Mouse (Mus musculus): ENCODE measurements around the gene Nrxn3.

Nrxn3 gene

DNA sequence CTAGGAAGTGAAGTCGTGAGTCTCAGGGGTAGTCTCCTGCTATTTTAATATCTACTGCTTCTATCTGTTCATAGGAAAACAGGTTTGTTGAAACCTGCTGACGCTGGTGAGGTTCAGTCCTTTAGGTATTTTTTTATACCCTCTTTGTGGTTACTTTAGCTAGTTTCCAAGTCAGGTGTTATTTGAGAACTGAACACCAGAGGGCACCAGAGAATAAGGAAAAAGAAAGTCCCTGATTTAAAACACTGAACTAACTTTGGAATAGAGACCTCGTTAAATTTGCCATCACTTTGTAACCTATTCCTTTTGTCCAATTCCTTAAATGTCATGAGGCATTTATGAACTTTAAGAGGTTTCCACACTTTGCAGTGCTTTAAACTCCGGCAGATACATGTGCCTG lies 756.4 kb downstream of the Nrxn3 start:
- DNase-seq (ENCODE audit: extremely low spot score, low read depth, low spot score) = peak; percentile 53

DNA sequence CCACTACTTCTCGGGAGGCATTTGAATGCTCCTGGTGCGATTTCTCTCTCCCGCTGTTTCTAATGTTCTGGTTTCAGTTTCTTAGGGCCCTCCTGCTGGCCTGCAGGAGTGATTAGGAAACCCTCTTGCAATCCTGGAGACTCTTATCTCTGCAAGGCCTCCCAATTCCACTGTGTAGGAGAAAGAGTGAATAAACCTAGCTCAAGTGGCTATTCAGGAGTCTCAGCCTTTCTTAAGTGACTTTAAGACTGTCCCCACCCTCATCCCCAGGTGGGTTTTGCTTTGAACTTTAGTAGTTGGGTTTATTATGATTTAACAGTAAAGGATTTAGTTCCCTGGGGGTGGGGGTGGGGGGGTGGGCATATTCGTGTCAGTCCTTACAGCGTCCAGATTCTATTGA lies 759.5 kb downstream of the Nrxn3 start:
- DNase-seq (ENCODE audit: extremely low spot score, low read depth, low spot score) = no peak

DNA sequence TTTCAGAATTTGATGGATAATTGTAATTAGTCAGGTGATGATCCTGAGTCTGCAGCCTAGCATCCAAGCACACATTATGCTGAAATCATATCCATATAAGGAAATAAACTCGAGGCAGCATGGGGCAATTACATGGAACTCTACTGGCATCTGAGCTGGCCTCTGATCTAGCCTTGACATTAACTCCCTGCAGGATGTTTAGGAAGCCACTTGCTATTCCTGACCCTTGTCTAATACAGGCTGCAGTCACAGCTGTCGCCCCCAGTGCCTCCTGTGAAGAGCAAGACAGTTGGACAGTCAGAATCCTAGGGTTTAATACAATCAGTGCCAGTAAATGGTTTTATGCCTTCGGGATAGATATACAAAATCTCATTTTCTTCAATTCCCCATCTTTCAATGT lies 781.4 kb downstream of the Nrxn3 start:
- no peak for DNase-seq (ENCODE audit: extremely low spot score, low read depth, low spot score)

DNA sequence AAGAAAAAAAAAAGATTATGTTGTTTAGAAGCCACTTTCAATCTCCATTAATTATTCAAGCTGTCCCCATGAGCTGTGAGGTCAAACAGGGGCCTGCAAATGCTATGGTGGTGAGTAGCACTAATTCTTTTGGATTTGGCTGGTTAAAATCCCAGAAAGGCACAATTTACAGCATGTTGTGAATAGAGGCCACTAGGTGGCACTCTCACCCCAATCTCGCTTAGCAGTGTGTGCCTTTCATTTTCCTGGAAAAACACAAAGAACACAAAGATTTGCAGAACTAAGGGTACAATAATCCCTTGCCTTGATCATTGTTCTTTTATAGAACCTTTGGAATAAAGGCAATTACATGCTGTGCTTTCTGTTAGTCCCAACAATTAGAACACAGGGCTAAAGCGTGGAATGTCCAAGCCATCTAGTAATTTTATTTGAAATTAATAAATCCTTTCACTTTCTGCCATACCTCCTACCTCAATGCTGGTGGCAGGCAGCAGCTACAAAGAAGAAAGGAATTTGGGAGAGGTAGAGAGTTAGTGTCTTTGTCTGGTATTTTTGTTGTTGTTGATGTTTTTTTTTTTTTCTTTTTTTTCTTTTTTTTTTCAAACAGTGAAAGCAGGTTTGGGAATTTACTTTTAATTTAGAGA lies 782.6 kb downstream of the Nrxn3 start:
- DNase-seq (ENCODE audit: extremely low spot score, low read depth, low spot score) = peak; percentile 60

DNA sequence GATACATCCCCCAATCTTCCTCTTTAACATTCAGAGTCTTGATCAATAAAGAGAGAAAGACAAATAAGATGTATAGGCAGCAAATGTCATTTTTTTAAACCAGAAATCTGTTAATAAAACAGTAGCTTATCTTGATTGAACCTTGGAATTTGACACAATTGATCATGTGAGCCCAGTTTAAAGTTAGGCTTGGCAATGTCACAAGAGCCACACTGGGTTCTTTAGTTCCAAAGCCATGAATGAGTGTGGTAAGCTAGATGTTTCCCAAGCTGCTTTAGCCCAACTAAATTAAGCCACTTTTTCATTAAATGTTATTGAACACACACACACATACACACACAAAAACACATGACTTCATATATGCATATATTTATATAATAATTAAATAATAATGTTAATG lies 786.3 kb downstream of the Nrxn3 start:
- DNase-seq (ENCODE audit: extremely low spot score, low read depth, low spot score) = no peak

DNA sequence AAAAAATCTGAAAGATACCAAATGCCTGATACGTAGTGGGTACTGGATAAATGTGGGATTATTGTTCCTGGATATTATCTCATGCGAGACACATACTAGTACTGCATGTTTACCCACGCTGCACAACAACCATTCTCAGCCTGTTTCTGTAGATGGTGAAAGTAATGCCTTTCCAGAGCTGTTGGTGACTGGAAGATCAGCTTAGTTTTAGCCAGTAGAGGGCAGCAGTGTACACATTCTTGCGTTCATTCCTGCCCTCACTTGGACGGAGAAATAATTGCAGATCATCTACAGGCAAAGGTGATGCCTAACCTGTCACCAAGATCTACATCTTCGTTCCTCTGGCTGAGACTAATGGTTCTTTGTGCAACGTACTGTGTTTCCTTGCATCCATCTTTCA lies 791.1 kb downstream of the Nrxn3 start:
- peak; percentile 54 for DNase-seq (ENCODE audit: extremely low spot score, low read depth, low spot score)

DNA sequence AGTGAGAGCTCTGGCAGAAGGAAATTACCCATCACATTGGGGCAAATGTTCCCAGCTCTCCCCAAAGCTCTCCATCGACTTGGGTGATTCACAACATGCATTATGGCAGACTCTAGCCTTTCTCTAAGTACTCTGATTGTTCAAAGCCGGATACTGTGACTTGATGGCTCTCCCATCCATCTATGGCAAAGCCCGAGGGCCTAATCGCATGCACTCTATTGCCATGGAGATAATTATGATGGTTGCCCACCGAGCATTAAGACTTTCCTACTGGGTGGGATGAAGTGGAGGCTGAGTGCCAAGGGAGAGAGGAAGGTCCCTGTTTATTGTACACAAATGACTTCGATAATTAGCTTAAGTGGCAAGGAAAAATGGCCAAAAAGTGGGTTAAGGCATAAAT lies 793.4 kb downstream of the Nrxn3 start:
- DNase-seq (ENCODE audit: extremely low spot score, low read depth, low spot score) = no peak

DNA sequence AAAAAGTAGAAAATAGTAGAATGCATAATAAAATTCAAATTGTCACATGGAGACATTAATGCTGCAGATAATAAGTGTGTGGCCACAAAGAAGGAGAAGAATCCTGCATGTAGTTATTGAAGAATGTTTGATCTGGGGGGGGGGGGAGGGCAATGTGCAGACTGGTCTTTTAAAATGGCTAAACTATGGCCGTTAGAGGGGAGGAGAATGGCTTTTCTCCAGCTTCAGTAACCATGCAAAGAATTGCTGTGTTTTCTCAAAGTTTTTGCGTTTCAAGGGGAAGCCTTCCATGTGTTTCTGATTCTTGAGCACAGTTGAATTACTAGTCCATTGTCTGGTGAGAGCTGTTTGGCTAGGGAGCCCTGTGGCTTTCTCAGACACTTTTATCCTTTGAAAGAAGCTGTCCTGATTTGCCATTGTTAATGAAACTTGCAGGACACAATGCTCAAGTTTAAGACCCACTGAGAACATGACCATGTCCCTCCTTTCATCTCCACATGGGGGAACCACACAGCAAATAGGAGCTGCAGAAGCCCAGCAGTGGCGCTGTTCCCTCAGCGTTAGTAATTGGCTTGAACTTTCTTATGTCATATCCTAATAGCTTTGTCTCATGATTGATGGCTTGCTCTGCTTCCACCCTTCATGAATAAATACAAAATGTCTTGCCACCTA lies 808.1 kb downstream of the Nrxn3 start:
- DNase-seq (ENCODE audit: extremely low spot score, low read depth, low spot score) = peak; percentile 14

DNA sequence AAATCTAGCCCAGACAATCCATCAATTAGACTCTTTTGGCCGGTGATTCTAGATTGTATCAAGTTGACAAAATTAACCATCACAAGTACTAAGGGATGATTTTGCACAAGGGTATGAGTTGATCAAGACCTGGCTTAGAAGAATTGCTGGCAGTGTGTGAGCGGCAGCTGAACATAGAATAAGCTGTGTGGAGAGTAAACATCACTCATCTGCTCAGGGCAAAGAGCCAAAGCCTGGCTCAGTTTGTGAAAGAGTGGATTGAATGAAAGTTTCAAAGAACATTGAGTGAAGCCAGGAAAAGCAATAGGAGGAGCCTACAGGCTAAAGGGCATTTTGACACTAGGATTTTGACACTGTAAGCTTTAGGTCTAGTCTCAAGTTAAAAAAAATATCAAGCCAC lies 828.6 kb downstream of the Nrxn3 start:
- DNase-seq (ENCODE audit: extremely low spot score, low read depth, low spot score) = no peak

DNA sequence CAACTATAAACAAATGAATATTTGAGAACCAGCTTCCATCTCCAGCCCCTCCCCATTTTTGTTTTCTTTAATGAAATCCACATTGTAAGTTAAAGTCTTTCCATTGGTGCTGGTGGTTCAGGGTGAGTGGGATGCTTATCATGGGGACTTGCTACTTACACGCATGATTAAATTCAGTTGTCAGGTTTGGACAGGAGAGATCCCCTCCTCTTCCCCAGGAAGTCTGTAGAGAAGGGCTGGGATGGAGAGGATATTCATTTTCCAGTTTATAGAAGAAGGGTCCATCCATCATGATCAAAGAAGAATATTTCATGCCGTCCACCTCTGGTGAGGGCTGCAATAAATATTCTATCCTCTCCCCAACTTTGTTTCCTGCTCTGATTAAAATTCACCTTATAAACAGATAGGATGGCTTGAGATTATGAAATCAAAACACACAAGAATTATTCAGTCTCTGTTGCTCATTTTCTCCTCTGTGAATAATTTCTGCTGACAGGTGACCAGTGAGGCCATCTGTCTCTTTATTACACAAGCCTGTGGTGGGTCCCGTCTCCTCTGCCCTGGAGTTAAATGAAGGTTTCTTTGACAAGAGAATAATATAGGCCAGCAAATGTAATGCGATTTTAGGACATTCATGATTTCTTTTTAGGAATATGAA lies 830.7 kb downstream of the Nrxn3 start:
- DNase-seq (ENCODE audit: extremely low spot score, low read depth, low spot score) = no peak

DNA sequence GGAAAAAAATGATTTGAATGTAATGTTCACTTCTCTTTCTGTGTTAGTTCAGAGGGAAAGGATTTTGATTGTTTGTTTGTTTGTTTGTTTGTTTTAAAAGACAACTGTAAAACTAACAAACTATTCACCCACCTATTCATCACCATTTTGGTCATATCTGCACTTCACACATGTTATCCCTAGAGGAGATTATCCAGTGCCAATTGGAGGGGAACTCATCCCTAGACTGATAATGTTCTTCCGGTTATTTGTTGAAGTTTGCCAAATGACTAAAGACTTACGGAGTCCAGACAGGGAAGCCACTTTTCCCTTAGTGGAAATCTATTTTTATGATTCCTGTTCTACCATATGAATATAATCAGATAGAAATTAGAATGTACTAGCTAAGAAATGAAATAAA lies 831.5 kb downstream of the Nrxn3 start:
- no peak for DNase-seq (ENCODE audit: extremely low spot score, low read depth, low spot score)

DNA sequence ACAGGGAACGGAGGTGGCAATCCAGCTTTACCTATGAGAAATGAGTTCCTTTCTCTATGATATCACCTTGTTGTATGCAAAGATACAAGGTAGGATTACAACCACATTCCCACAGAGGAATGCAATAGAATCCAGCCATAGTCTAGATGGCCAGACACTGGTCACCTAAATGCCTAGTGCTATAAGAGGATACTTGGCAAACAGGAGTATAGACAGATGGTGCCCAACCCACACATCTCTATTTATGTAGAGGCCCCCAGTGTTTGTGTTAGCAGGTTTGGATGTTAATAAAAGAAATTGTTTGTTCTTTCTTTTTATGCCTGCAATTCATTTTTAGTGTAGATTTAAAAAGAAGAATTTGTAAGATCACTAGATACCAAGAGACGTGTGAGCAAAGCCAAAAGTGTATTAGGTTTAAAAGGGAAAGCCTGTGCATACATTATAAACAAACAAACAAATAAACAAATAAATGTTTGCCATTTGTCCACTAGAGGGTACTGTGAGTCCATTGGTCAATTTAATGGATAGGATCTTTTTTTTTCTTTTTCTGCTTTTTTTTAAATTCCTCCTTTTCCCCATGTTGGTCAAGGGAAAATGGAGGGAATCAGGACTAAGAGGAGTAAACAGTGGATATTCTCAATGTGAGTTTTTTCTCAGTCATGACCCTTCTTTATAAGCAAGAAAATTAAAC lies 832.2 kb downstream of the Nrxn3 start:
- DNase-seq (ENCODE audit: extremely low spot score, low read depth, low spot score) = no peak

DNA sequence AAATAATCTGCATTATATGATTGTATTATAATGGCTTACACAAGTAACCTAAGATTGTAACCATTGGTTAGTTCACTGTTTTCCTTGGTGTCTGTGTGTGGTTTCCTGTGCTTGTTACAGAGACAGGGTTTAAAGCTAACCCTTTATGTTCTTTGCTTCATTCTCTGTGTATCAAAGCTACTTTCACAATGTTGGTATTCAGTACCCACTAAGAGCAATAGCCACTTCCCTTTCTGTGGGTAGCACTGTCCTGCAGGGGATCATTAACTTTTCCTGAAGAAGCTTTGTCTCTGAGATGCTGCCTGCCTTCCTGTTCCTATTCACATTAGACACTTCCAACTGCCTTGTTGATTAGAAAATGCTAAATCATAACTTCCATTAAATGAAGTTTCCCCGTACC lies 836.2 kb downstream of the Nrxn3 start:
- DNase-seq (ENCODE audit: extremely low spot score, low read depth, low spot score) = no peak

DNA sequence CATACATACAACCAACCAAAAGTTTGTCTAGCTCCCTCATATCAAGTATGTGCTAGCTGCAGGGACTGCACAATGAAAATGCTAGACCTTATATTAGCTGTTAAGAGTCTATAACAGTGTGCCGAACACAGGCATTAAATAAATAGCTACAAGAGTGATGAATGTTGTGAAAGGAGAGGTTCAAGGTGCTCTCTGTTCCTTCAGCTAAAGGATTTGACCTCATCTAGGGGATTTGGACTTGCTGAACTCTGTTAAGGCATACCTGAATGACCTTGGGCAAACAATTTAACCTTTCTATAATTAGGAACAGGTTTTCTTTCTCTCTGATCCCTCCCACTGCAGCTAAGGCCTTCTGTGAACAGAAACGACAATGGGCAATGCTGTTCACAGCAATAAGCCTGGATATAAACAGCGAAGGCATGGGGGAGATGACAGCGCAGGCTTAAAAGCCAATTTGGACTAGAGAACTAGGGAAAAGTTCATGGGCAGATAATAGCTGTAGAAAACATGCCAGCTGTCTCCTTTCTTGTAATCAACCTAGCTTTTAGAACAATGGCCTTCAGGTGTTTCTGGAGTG lies 839.4 kb downstream of the Nrxn3 start:
- DNase-seq (ENCODE audit: extremely low spot score, low read depth, low spot score) = peak; percentile 68

DNA sequence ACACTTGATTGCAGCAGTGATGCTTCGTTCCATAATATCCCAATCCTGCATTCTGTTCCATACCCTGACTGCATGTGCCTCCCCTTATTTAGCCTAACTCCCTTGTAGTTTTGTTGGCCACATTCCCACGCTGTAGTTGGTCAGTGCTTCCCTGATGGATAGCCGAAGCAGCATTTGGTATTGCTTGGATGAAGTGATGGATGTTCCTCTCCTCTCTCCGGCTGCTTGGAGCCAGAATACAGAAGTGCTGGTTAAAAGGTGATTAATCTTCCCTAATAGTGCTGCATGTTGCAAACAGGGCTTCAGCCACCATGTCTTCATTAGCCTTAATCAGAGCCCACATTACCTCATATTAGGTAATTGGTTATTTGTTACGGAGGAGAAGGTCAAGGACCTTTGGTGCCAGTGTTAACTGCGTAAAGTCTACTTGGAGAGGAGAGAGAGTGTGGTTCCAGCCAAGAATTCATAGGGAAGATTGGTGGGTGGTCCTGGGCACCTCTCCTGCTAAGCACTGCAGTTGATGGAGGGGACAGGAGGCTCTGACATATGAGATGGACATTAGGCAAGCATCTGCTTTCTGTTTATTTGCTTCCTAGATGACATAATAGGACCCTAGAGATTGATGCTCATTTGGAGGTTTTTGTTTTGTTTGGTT lies 846.2 kb downstream of the Nrxn3 start:
- no peak for DNase-seq (ENCODE audit: extremely low spot score, low read depth, low spot score)

DNA sequence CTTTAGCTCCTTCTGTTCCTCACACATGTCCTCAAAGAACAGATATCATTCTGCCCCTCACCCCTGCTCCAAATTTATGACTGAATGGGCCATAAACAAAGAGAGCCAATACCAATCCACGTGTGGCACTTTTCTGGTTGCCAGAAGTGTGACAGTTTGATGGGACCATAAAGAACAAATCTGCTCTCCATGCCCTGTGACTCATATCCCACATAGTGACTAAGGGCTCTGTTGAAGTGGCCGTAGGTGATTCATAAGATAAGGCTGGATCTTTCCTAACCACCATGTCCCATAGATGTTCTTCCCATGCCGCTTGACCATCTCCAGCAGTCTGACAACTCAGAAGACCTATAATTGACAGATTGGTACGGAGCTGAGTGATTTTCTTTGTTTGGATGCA lies 869.8 kb downstream of the Nrxn3 start:
- no peak for DNase-seq (ENCODE audit: extremely low spot score, low read depth, low spot score)

DNA sequence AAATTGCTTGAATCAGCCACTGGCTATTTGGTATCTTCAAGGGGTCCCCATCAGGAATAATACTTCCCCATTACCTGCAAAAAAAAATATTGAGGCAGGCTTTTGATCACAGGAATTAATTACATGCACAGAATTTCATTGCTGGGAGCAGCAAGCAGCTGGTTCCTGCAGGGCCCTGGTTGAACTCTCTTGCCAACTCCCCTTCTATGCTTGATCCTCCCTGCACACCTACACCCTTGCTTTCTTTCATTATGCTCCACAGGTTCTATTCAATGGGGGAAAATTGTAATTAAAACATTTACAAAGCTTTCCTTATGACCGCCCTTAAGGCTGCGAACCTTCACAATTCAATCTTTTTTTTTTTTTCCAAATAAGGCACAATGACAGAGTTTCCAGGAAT lies 891.0 kb downstream of the Nrxn3 start:
- DNase-seq (ENCODE audit: extremely low spot score, low read depth, low spot score) = no peak

DNA sequence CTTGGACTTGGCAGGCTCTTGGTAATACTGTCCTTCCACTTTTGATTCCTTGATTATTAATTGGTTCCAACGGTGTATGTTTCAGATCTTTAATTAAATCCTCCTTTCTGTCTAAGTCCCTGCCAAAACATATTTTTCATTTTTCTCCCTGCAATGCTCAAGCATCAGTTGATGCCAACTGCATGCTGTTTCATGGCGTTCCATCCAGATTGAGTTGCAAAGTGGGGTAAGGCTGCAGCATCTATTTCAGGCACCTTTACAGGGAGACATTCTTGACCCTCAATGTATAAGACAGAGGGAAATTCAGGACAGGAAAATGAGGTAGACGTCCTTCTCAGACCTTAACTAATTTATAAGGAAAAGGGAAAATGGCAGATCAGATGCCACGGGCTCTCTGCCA lies 903.1 kb downstream of the Nrxn3 start:
- no peak for DNase-seq (ENCODE audit: extremely low spot score, low read depth, low spot score)

DNA sequence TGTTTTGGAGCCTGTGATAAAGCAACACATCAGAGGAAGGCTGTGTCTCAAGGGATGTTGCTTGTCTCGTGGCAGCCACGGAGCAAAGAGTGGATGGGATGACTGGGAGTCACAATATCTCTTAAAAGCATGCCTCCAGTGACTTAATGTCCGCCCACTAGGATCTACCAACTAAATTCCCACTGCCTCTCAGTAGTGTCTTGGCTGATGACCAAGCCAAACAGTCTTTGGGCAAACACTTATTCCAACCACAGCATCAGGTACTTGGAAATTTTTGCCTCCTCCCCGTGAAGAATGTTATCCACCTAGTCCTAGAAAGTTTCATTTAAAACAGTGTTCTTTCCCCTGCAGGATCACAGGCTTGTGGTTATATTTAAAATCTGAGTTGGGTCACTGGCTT lies 917.4 kb downstream of the Nrxn3 start:
- no peak for DNase-seq (ENCODE audit: extremely low spot score, low read depth, low spot score)

DNA sequence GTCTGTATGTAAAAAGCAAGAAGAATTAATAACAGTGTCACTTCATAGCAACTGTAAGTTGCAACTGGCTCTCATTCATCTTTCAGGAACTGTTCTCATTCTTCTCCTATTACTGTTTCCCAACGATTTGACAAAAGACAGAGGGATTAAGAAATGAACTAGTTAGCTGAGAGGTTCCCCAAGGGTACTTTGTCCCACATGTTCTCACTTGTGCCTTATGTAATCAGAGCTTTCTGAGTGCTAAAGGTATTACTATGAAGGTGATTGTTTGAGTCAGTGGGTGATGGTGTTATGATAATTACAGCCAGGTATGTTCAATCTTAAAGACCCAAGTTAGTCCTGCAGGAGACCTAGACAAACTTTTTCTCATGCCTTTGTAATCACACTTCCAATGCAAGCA lies 918.8 kb downstream of the Nrxn3 start:
- no peak for DNase-seq (ENCODE audit: extremely low spot score, low read depth, low spot score)

DNA sequence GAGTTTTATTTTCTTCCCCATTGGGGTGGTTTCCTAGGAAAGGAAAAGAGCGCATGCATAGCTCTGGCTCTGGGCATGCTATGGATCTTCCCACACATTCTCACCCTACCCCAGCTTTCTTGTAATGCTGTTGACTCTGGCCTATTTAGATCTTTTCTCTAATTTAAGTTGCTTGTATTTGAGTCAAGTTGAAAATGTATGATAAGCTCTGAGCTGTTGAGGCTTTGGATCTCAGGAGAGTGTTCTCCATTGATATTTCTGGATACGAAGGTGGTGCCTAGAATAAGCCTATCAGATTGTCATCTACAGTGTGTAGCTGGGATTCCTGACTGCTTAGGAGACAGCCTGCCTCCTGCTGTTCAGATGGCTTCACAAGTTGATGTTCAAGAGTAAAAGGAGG lies 930.5 kb downstream of the Nrxn3 start:
- DNase-seq (ENCODE audit: extremely low spot score, low read depth, low spot score) = no peak

Data from hindlimb bud, embryonic 11.5 days (tissue).